Mouse (Mus musculus) liver, embryonic 13.5 days (tissue): Measurements from ENCODE around the gene Tcl1b5. TPM values are rescaled to one million over a fixed set of nuclear protein-coding genes. Genes with fewer than 3 reads are reported as not detected.
"Not testable (repeated sequence)": the region's sequence is repeated elsewhere in the genome, so short reads cannot be mapped to it uniquely, and the experiment has no call there.

ENCODE experiments used
- ATAC-seq: fragments of 200-750 bp; cut with Nextera tagmentation; 2 replicates; pipeline ENCODE4 v1.8.0; 2017; ENCODE audit warnings: low read depth, mild to moderate bottlenecking, moderate number of reproducible peaks, moderate library complexity
- DNase-seq: peaks from one replicate; pipeline ENCODE4 v3.0.0; 2022
- H3K27ac ChIP-seq: fragments of 300-500 bp; sonication (generic); 2 replicates; pipeline ENCODE4 v1.5.1; 2015; ENCODE audit warnings: moderate library complexity, mild to moderate bottlenecking, inconsistent platforms
- H3K27me3 ChIP-seq: fragments of 300-500 bp; sonication (generic); 2 replicates; pipeline ENCODE4 v1.6.1; 2015; ENCODE audit warnings: mild to moderate bottlenecking, inconsistent platforms
- H3K36me3 ChIP-seq: fragments of 300-500 bp; sonication (generic); 2 replicates; pipeline ENCODE4 v1.6.1; 2015; ENCODE audit warnings: mild to moderate bottlenecking, inconsistent platforms
- H3K4me1 ChIP-seq: fragments of 300-500 bp; sonication (generic); replicated peaks from 2 replicates; pipeline ENCODE4 v1.6.1; 2015; ENCODE audit warnings: inconsistent platforms
- H3K4me2 ChIP-seq: fragments of 300-500 bp; sonication (generic); 2 replicates; pipeline ENCODE4 v1.6.1; 2015; ENCODE audit warnings: inconsistent platforms, mild to moderate bottlenecking, moderate library complexity
- H3K4me3 ChIP-seq: fragments of 300-500 bp; sonication (generic); replicated peaks from 2 replicates; pipeline ENCODE4 v1.5.1; 2015; ENCODE audit warnings: mild to moderate bottlenecking, inconsistent platforms
- H3K9ac ChIP-seq: fragments of 300-500 bp; sonication (generic); 2 replicates; pipeline ENCODE4 v1.6.1; 2015; ENCODE audit warnings: mild to moderate bottlenecking, inconsistent platforms
- H3K9me3 ChIP-seq: fragments of 300-500 bp; sonication (generic); replicated peaks from 2 replicates; pipeline ENCODE4 v1.6.1; 2016; ENCODE audit warnings: inconsistent platforms
- WGBS: fragments of 180-500 bp; shearing (Covaris S2); methylation state at CpG from one replicate; pipeline ENCODE4 v1.1.7; 2015; ENCODE audit not compliant: insufficient replicate concordance; 5-methylcytosine and 5-hydroxymethylcytosine counted together
- polyA plus RNA-seq: library from polyadenylated mRNA; unstranded; fragments of >200 nt; fragmentation: Nextera tagmentation; extraction: Ambion mirVana; gene quantifications from 2 replicates; pipeline ENCODE4 v1.2.1, GENCODE M21; 2015

The Tcl1b5 gene
- polyA plus RNA-seq, 1 experiment from 2014 or later = not detected

DNA sequence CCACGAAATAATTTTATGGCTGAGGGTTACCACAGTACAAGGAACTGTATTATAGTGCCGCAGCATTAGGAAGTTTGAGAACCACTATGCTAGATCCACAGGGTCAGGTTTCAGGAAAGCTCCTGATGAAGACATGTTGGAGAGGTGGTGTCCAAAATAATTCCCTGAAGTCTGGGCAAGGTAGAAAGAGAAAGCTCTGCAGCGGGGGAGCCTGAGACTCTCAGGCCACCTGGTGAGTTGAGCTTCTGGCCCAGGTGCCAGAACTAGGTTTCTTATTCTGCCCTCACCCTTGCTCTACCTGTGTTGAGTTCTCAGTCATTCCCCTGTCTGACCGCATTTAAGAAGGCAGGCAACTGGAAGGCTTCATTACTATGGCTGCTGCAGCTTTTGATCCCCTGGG is 16.8 kb upstream of the Tcl1b5 start, which contains the start of gene Tcl1b1:
Gene Tcl1b1 (plus strand): TSS at position 301 of the 400 bp plus-strand sequence.
- H3K9me3 ChIP-seq = no peaks in the 10 kb centered on the region
- H3K4me2 ChIP-seq = no peak within 1 kb of the TSS
- WGBS = 54% methylated on average over 4 of the region's 4 CpGs
- H3K4me3 ChIP-seq = no peak within 1 kb of the TSS
- DNase-seq = no peak
- no peaks in the 10 kb centered on the region for H3K4me1 ChIP-seq
- no peak within 1 kb of the TSS for H3K9ac ChIP-seq
- no peaks in the 10 kb centered on the region for H3K36me3 ChIP-seq
- H3K27me3 ChIP-seq = no peaks in the 10 kb centered on the region
- H3K27ac ChIP-seq = no peak within 1 kb of the TSS
- no peak for ATAC-seq

DNA sequence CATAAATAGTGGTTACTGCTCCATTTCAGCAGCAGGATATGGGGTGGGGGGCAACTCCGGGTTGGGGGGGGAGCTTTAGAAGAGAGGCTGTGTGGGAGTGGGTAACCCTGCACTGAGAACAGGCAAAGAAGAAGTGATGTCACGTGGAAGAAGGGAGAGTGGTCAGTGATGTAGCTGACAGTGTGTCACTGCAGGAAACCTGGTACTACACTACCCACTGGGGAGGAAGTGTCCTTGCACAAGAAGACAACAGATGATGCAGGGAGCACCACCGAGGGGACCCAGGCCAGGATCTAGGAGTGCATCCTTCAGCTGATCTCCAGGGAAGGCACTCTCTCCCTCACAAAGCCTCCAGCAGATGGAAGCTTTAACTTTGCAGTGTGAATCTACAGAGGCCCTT is 9.4 kb upstream of the Tcl1b5 start:
- Histone ChIP-seq H3K4me3 (no peak overlapping the region), H3K9me3 (no peaks in the 10 kb centered on the region), H3K4me2 (no peak overlapping the region), H3K27ac (no peak overlapping the region), H3K9ac (no peak overlapping the region), H3K36me3 (no peaks in the 10 kb centered on the region), H3K27me3 (no peaks in the 10 kb centered on the region), H3K4me1 (no peaks in the 10 kb centered on the region)
- DNase-seq (no peak), ATAC-seq (no peak)
- WGBS = 30% methylated on average over 3 of the region's 3 CpGs

GRCm38 (mm10) chr12:105173366-105173765 is 2.8 kb upstream of the Tcl1b5 start:
- WGBS = 51% methylated on average over 2 of the region's 2 CpGs
- Histone ChIP-seq H3K9ac (no peak overlapping the region), H3K4me1 (no peaks in the 10 kb centered on the region), H3K36me3 (no peaks in the 10 kb centered on the region), H3K4me2 (no peak overlapping the region), H3K27ac (no peak overlapping the region), H3K9me3 (no peaks in the 10 kb centered on the region), H3K4me3 (no peak overlapping the region), H3K27me3 (no peaks in the 10 kb centered on the region)
- ATAC-seq (no peak), DNase-seq (no peak)

DNA sequence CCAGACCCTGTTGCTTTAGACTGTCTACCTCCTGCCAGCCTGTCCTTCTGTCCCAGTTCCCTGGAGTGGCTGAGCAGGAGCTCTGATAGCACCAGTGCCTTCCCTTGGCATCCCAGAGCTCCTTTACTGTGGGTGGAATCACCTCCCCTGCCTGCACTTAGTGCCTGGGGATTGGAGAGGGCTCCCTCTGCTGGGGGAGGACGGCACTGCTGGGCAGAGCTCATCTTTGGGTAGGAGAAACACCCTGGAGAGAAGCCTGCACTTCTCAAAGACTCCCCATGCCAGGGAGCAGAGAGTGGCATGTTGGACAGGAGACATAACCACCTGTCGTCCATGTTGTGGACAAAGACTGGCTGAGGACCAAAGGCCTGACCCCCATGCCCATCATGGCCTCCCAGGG is 1.8 kb upstream of the Tcl1b5 start:
- not testable (repeated sequence) for ATAC-seq, H3K4me2 ChIP-seq, H3K27ac ChIP-seq, H3K9me3 ChIP-seq, H3K4me3 ChIP-seq, H3K36me3 ChIP-seq, H3K4me1 ChIP-seq, H3K27me3 ChIP-seq, H3K9ac ChIP-seq
- peak; percentile 22 for DNase-seq
- WGBS = 7% methylated on average over 2 of the region's 2 CpGs

- not testable (repeated sequence) for DNase-seq, ATAC-seq, H3K4me2 ChIP-seq, H3K4me1 ChIP-seq, H3K27me3 ChIP-seq, H3K9me3 ChIP-seq, H3K4me3 ChIP-seq, H3K27ac ChIP-seq, H3K9ac ChIP-seq, H3K36me3 ChIP-seq
- 20% methylated on average over 4 of the region's 4 CpGs for WGBS
Measured at GRCm38 (mm10) chr12:105181040-105181644, 5.0 kb downstream of the Tcl1b5 start.

DNA sequence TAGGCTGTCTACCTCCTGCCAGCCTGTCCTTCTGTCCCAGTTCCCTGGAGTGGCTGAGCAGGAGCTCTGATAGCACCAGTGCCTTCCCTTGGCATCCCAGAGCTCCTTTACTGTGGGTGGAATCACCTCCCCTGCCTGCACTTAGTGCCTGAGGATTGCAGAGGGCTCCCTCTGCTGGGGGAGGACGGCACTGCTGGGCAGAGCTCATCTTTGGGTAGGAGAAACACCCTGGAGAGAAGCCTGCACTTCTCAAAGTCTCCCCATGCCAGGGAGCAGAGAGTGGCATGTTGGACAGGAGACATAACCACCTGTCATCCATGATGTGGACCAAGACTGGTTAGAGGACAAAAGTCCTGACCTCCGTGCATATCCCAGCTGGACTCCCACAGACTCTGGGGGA is 12.8 kb downstream of the Tcl1b5 start:
- 20% methylated on average over 2 of the region's 2 CpGs for WGBS
- H3K27me3 ChIP-seq, H3K4me3 ChIP-seq: not testable (repeated sequence)

DNA sequence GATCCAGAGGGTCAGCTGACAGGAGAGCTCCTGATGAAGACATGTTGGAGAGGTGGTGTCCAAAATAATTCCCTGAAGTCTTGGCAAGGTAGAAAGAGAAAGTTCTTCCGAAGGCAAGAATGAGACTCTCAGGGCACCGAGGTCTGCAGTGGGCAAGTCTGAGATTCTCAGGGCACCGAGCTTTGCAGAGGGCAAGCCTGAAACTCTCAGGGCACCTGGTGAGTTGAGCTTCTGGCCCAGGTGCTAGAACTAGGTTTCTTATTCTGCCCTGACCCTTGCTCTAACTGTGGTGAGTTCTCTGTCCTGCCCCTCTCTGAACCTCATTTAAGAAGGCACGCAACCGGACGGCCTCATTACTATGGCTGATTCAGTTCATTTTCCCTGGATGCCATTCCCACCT is 14.6 kb downstream of the Tcl1b5 start, which contains the start of gene Tcl1b3:
Gene Tcl1b3 (plus strand): TSS at position 301 of the 400 bp plus-strand sequence.
- WGBS = 77% methylated on average over 6 of the region's 6 CpGs

More for the DNA sequence above, 12.8 kb downstream of the Tcl1b5 start:
- not testable (repeated sequence) for H3K9ac ChIP-seq, H3K36me3 ChIP-seq, H3K4me1 ChIP-seq, ATAC-seq, H3K9me3 ChIP-seq, H3K4me2 ChIP-seq, H3K27ac ChIP-seq
- DNase-seq = peak; percentile 1

DNA sequence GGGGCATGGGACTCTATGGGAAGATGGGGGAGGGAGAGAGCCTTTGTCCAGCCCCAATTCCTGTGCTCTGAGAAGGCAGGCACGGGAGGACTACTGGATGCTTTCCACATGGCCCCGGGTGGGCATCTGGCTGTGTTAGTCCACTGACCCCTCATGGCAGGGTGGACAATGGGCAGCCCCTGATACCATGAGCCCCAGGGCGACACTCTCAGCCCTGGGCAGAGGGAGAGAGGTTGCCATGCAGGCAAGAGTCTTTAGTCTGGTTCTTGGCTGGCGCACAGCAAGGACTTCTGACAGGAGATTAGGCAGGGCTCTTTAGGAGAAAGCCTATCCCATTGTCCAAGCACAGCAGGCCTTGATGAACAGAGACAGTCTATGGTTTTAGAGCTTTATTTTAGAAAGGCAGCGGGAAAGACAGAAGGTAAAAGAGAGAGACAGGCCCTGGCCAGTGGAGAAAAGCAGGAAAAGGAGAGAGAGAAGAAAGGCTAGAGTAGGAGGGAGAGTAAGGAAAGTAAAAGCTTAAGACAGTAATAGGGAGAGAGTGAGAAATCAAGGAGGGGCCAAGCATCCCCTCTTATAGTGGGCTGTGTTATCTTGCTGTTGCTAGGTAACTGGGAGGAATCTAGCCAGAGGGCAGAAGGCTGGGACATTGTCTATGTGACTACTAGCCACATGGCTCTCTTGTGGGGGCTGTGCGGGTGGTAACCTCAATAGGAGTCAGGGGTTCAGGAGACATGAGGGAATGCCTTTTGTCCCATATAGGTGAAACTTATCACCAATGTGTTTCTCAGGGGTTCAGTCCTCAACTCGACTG is 23.7 kb downstream of the Tcl1b5 start:
- H3K27me3 ChIP-seq, H3K9ac ChIP-seq, H3K9me3 ChIP-seq, H3K36me3 ChIP-seq, H3K4me2 ChIP-seq, H3K27ac ChIP-seq, DNase-seq, H3K4me3 ChIP-seq, ATAC-seq, H3K4me1 ChIP-seq: not testable (repeated sequence)
- WGBS = 44% methylated on average over 7 of the region's 7 CpGs

More for the DNA sequence above, 14.6 kb downstream of the Tcl1b5 start, which contains the start of gene Tcl1b3:
- not testable (repeated sequence) for H3K4me3 ChIP-seq, H3K9ac ChIP-seq, H3K4me2 ChIP-seq, H3K9me3 ChIP-seq, H3K27me3 ChIP-seq, H3K27ac ChIP-seq, ATAC-seq, H3K36me3 ChIP-seq, DNase-seq, H3K4me1 ChIP-seq

- not testable (repeated sequence) for H3K4me1 ChIP-seq, H3K36me3 ChIP-seq, H3K27ac ChIP-seq, H3K9me3 ChIP-seq, DNase-seq, H3K4me3 ChIP-seq, H3K9ac ChIP-seq, H3K4me2 ChIP-seq, ATAC-seq, H3K27me3 ChIP-seq
- WGBS = 53% methylated on average over 1 of the region's 1 CpGs
Measured at GRCm38 (mm10) chr12:105201657-105202056, 25.5 kb downstream of the Tcl1b5 start, which contains the start of gene Tcl1b4. TSS of gene Tcl1b4 (plus strand) at chr12:105201957.

DNA sequence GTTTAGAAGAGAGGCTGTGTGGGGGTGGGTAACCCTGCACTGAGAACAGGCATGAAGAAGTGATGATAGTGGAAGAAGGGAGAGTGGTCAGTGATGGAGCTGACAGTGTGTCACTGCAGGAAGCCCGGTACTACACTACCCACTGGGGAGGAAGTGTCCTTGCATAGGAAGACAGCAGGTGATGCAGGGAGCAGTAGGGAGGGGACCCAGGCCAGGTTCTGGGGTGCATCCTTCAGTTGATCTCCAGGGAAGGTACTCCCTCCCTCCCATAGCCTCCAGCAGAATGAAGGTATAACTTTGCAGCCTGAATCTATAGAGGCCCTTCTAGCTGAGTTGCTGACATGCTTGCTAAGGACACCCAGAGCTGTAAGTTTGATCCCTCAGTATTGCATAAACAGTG is 30.9 kb downstream of the Tcl1b5 start:
- H3K4me2 ChIP-seq = no peak overlapping the region
- DNase-seq (no peak), ATAC-seq (no peak)
- H3K27ac ChIP-seq = no peak overlapping the region
- no peaks in the 10 kb centered on the region for H3K4me1 ChIP-seq
- 31% methylated on average over 1 of the region's 1 CpGs for WGBS
- H3K9me3 ChIP-seq = no peaks in the 10 kb centered on the region
- H3K36me3 ChIP-seq = no peaks in the 10 kb centered on the region
- no peak overlapping the region for H3K4me3 ChIP-seq
- H3K9ac ChIP-seq = no peak overlapping the region
- no peaks in the 10 kb centered on the region for H3K27me3 ChIP-seq

- H3K36me3 ChIP-seq = no peaks in the 10 kb centered on the region
- 63% methylated on average over 1 of the region's 1 CpGs for WGBS
- ATAC-seq = no peak
- no peaks in the 10 kb centered on the region for H3K4me1 ChIP-seq
- H3K27ac ChIP-seq = no peak overlapping the region
- H3K4me2 ChIP-seq = no peak overlapping the region
- no peak for DNase-seq
- H3K9ac ChIP-seq = no peak overlapping the region
- H3K9me3 ChIP-seq = no peaks in the 10 kb centered on the region
- H3K4me3 ChIP-seq = no peak overlapping the region
- no peaks in the 10 kb centered on the region for H3K27me3 ChIP-seq
Measured at GRCm38 (mm10) chr12:105208441-105208840, 32.3 kb downstream of the Tcl1b5 start.
